Mouse (Mus musculus): ENCODE measurements around the gene Fn3krp. TPM values are rescaled to one million over a fixed set of nuclear protein-coding genes. Genes with fewer than 3 reads are reported as not detected.

Gene Fn3krp
- total RNA-seq, 4 experiments from 2014 or later: 48.4 to 51.6 (median 51.1) TPM

DNA sequence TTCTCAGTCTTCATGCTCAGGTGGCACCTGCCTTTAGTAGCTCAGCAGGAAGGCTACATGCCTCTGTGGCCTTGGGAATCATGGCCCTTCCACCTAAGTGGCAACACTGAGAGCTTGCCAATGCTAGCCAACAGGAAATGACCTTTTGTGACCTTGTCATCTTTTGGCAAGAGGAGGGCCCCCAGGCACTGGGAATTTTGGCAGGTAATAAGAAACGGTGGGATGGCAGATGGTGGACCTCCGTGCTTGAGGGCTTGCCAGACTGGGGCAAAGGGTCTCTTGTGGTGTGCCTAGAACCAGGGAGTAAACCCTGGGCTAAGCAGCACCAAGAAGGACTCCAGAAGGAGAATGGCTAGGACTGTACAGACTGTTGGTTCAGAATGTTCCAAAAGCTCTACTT is 20.9 kb downstream of the Fn3krp start:
- DNase-seq (ENCODE audit: low spot score in 2 of 2): no peak

DNA sequence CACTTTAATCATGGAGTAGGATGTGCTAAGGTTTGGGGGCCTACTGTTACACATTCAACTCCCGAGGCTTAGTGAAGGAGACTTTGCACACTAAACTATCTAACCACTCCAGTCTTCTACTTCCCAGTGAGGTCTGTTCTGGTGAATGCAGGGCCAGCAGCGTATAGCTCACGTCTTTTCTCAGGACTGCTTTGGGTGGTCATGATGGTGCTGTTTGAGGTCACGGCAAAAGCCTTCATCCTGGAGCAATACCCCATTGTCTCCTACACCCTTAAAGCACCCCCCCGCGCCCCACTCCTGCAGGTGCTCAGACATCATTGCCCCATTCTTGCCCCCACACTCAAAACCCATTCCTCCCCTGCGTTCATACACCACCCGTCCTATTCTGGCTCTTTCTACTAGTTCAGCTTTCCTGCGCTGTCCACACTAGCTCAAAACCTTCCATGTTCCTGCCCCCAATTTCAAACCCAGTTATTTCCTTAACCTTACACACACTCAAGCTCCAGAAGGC is 30.1 kb downstream of the Fn3krp start:
- no peak for DNase-seq (ENCODE audit: low spot score in 2 of 2)

DNA sequence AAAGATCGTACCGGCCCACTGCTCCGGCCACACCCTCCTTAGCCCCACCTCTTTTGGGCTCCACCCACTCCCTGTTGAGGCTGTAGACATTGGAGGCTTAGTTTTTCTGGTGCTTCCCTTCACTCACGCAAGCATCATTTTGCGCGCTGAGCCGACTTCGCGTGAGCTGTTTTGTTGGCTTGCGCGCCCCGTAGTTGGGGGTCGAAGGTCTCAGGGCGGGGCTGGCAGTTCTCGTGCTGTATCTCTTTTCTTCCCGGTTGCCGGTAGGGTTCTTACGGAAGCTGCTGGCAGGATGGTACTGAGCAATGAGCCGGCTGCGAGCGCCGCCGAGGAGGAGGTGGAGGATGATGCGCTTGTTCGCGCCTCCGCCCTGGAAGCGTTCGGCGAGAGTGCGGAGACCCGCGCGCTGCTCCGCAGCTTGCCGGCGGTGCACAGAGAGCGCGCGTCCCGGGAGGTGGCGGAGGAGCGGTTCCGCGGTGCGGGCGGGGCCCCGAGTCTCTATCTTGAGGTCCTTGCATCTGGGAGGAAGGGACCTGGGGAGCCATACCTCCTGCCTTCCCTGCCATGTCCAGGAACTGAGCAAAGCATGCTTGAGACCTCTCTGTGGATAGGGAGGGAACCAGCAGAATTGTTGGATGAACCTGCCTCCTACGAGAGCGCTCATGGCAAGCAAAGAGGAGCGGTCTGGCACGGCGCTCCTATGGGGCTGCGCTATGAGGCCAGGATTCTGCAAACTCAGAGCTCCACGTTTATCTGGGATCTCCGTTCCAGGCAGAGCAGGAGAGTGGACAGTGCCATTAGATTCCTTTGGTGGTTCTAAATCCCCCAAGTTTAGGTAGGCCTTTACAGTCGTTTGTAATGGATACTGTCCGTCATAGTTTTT is 30.8 kb downstream of the Fn3krp start, which contains the start of gene Tbcd:
Gene Tbcd, plus strand, starts transcription at position 197 of the 883 bp plus-strand sequence.
- peak; percentile 94 to 98 for DNase-seq (ENCODE audit: low spot score in 2 of 2)

DNA sequence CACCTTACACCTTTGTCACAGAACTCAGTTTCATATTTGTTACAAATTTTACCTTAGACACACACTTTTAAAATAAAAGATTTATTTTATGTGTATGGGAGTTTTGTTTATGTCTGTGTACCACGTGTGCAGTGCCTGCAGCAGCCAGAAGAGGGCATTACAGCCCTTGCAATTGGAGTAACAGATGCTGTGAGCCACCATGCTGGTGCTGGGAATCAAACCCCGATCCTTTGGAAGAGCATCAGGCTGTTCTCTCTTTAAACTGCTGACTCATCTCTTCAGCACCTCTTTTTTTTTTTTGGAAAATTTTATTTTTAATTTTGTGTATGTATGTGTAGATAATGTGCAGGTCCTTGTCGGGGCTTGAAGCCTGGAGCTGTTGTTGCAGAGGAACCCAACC is 36.7 kb downstream of the Fn3krp start:
- no peak for DNase-seq (ENCODE audit: low spot score in 2 of 2)

DNA sequence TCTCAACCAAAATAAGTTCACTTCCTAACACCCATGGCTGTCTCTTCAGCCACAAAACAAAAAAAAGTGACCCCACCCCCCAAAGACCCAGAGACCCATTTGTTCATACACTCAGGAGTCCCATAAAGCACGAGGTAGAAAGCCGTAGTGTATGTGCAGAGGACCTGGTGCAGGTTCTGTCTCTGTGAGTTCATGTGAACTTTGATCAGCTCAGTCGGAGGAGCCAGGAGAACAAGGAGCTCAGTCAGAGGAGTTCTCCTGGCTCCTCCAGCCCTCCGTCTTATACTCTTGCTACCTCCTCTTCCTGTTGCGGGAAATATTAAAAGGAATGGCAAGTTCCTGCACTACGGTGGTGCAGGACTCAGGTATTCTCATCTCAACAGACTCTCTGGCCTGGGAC is 46.2 kb downstream of the Fn3krp start:
- DNase-seq (ENCODE audit: low spot score in 2 of 2): no peak

DNA sequence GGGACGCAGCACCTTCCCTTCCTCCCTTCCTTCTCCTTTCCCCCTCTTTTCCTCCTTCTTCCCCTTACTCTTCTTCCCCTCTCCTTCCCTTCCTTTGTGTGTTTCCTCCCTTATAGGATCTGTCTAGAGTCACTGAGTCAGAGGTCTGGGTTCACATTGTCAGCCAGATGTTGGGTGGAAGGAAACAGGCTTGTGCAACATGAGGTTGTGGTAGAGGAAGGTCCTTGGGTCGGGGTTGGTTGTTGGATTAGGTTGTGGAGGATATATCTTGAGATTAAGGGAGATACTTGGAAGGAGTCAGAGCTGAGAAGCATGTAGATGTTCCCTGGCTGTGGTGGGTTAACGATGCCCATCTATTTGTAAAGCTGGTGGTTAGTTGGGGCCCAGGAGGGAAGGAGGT is 53.6 kb downstream of the Fn3krp start:
- no peak for DNase-seq (ENCODE audit: low spot score in 2 of 2)

DNA sequence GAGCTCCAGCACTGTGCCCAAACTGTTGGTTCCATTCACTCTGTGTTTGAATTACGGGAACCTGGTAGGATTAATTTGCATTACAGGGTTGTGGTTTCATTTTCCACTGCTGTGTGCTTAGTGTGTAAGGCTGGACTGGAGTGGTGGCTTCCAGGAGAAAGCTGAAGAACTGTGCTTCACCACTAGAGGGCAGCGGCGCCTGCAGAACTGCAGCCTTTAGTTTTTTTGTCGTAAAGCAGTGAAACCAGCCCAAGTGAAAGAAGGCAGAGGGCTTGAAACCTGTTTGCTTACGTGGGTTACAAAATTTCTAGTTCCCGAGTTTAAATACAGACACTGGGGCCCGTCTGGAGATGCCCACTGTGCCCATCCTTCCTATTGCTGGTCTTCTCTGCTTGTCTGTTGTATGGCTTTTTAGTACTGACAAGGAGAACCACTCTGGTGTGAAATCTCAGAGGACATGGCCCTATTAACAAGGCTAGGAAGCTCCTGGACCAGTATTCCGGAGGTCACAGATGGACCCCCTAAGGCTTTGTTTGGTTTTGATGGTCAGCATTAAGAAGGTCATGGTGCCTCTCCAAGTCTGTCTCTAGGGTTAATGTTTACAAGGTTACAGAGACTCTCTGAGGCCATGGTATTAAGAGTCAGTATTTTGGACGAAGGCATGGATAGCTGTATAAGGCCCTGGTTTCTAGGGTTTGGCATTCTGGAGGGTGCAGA is 54.7 kb downstream of the Fn3krp start:
- DNase-seq (ENCODE audit: low spot score in 2 of 2): peak; percentile 17 to 73

DNA sequence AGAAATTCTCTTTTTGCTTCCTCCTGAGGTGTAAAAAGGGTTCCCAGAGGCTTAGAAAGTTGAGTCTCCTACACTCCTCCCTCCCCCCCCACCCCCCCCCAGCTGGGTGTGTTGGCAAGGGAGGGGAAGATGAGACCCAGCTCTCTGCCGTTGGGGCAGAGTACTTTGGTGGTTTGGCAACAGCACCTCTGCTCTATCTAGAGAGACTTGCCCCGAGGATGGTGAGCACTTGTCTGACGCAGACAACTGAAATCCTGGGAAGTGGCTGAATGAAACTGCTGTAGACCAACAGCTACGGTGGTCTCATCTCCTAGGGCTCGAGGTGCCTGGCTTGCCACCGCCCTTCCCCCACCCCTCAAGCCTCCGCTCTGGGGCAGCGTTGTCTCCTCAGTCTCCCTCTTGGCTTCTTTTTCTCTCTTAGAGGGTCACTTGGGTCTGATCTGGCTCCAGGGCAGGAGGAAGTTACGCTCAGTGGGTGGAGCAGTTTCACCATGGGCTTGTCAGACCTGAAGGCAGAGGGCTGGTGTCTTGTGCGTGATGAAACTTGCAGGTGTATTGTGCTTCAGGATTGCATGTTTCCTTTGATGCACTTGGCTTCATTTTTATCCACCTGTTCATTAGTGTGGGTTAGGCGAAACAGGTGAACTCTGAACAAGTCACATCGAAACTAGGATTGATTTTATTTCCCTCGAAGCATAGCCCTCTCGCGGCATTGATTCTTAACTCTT is 58.4 kb downstream of the Fn3krp start:
- no peak for DNase-seq (ENCODE audit: low spot score in 2 of 2)

Small RNA genes lying within 50 kb of the gene (microRNA-seq; reads per million reads assigned to microRNA genes)
- 0 to 0.64 reads per million in 2 experiments for gene Mir7236

Other genes with a start within 250 kb of the Fn3krp start
- 10 to 100 TPM; 21.6 to 27.6 (median 26.1) TPM for gene Hexdc, start 217.0 kb upstream of the Fn3krp start, total RNA-seq (2022)
- 10 to 100 TPM in 1 of 4 experiments, 1 to 10 TPM in 3; 4.4 to 12.7 (median 7.1) TPM for gene Ogfod3, start 216.7 kb upstream of the Fn3krp start, total RNA-seq (2022)
- 10 to 100 TPM; 22.1 to 25.3 (median 24.3) TPM for gene Cybc1, start 192.1 kb upstream of the Fn3krp start, total RNA-seq (2022)
- gene Narf, start 184.1 kb upstream of the Fn3krp start, total RNA-seq (2022): 10 to 100 TPM; 42.9 to 71.2 (median 51.7) TPM
- 10 to 100 TPM; 65.3 to 83.7 (median 78.3) TPM for gene Foxk2, start 161.4 kb upstream of the Fn3krp start, total RNA-seq (2022)
- 10 to 100 TPM; 54.5 to 70.7 (median 61.0) TPM for gene Wdr45b, start 67.0 kb upstream of the Fn3krp start, total RNA-seq (2022)
- 10 to 100 TPM; 49.0 to 57.9 (median 53.8) TPM for gene Rab40b, start 33.1 kb upstream of the Fn3krp start, total RNA-seq (2022)
- gene Fn3k, start 13.5 kb downstream of the Fn3krp start, total RNA-seq (2022): 10 to 100 TPM; 40.7 to 57.9 (median 49.9) TPM
- 10 to 100 TPM; 40.3 to 43.8 (median 42.4) TPM for gene Tbcd, start 30.5 kb downstream of the Fn3krp start, total RNA-seq (2022)
- under 1 TPM in 3 of 4 experiments, not detected in 1; 0.14 to 0.37 (median 0.16) TPM for gene Zfp750, start 97.9 kb downstream of the Fn3krp start, total RNA-seq (2022)

Measured in layer of hippocampus, adult 8-10 months (tissue).